9 mouse cellular contexts compared by ENCODE assay signal in the genomic region with DNA sequence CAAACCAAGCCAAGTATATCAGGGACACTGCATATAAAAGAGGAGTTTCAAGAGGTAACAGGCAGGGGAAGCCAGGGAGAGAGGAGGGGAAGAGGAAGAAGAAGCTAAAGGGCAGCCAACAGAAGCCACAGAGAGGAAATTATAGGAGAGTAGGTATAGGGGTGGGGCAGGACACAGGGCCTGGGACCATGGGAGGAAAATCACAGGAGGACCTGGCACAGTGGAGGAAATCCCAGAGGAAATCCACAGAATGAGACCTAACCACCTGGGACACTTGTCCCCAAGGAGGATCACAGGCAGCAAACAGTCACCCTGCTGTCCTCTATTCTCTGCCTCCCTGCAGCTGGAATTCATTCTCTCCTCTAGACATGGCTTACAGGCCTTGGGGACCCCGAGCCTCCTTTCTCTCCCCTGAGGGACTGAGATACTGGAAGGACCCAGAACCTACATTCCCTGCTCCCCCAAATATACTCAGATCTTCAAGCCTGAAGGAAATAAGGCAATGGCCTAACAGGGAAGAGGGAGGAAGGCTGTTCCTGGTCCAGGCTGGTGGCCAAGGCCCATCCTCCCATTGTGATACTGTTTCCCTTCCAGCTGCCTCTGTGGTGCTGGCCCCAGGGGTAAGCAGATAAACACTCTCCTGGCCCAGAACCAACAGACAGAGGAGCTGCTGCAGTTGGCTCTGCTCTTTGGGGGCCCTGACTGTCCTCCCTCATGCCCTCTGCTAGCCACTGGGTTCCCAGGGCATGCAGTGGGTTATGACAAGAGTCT. TPM values are rescaled to one million over a fixed set of nuclear protein-coding genes. Genes with fewer than 3 reads are reported as not detected.
DNase-seq lines count a peak whose midpoint lies in the region; ATAC-seq lines count a peak whose summit lies in the region.
"Had no signal": no experiment of that assay in that cellular context is flagged by ENCODE, and none has a peak within 500 bp of the region (broad histone marks: within the 10 kb centered on the region; RNA-seq: fewer than 3 reads in every experiment).

No protein-coding gene starts in this region.

- ATAC-seq in activated CD4-positive, CD25-positive, alpha-beta regulatory T cell, adult 4 months: no peak

- intact Hi-C loops in left cerebral cortex, postnatal 4 days (cut with DNase I): no loop called here
- intact Hi-C loops in left cerebral cortex, postnatal 36 days (cut with DNase I): no loop called here
- intact Hi-C loops in gastrocnemius, postnatal 14 days (cut with DNase I; ENCODE audit: low total_unique reads): no loop called here
- intact Hi-C loops in heart, postnatal 36 days (cut with DNase I): loop anchor here (1.0 to 5.0 kb wide), 3 partner anchors 35 to 75 kb away; partner anchors contain the start of gene Ephb1

- DNase-seq in left cerebral cortex, postnatal 4 days: peak; percentile 57
- no peak for DNase-seq in left cerebral cortex, postnatal 36 days (ENCODE audit: low spot score in 2 of 2)
- DNase-seq in gastrocnemius, postnatal 14 days: peak; percentile 48
- peak; percentile 60 to 62 for DNase-seq in heart, postnatal 36 days
- DNase-seq in lung, postnatal 10 days: peak; percentile 85
- DNase-seq in embryo, embryonic 9.5 days (ENCODE audit: extremely low spot score): no peak

RNA-seq across cellular contexts. Expression of gene Ephb1, which starts 47.7 kb away (rescaled TPM):
- 10 to 100 TPM; 47.3 to 50.4 TPM for total RNA-seq in left cerebral cortex, postnatal 4 days (2021)
- 10 to 100 TPM; 29.6 to 32.5 TPM for total RNA-seq in left cerebral cortex, postnatal 36 days (2021)
- total RNA-seq in gastrocnemius, postnatal 14 days (2021): 1 to 10 TPM; 2.6 to 3.4 TPM
- 10 to 100 TPM; 15.5 to 22.4 TPM for total RNA-seq in heart, postnatal 36 days (2021)
- not detected for polyA plus RNA-seq in activated CD4-positive, CD25-positive, alpha-beta regulatory T cell, adult 4 months (2017; shearing (Covaris generic))
- total RNA-seq: neutrophil, adult 5-6 weeks had no signal
- polyA plus RNA-seq: erythroblast, embryonic 14.5 days had no signal

Comparison
In these comparisons a context has a peak if more than half of its experiments do, and no peak if none do; other contexts are left out.
1. DNase-seq: peak in left cerebral cortex, postnatal 4 days (single experiment), gastrocnemius, postnatal 14 days (single experiment), heart, postnatal 36 days (2 of 2) and lung, postnatal 10 days (single experiment); none in left cerebral cortex, postnatal 36 days (0 of 2) and embryo, embryonic 9.5 days (single experiment).